Mouse (Mus musculus) cerebellum, adult 2 months (tissue): Measurements from ENCODE around the gene Bmp2k.

Experiments
- CTCF ChIP-seq: fragments of 200-500 bp; IDR thresholded peaks from 2 replicates; pipeline ENCODE4 v1.5.1; 2011; ENCODE audit warnings: low read depth, mild to moderate bottlenecking, control low read depth, low read length, moderate library complexity, borderline replicate concordance; ENCODE audit not compliant: insufficient read depth
- POLR2A ChIP-seq: fragments of 200-500 bp; IDR thresholded peaks from 2 replicates; pipeline ENCODE4 v1.6.1; 2011; ENCODE audit warnings: low read length, control low read depth, borderline replicate concordance; ENCODE audit not compliant: insufficient read depth

GRCm38 (mm10) chr5:97055511-97056068 lies 58.1 kb downstream of the Bmp2k start:
- TF ChIP-seq POLR2A = no peak
- no peak for TF ChIP-seq CTCF
